Mouse (Mus musculus): ENCODE measurements around the gene Nup188.

The Nup188 gene

GRCm38 (mm10) chr2:30286192-30287026 lies at the start of gene Nup188, which contains the start of gene Dolk:
Gene Nup188 (plus strand): TSS chr2:30286397.
Gene Dolk (minus strand): TSS chr2:30286334.
- peak; percentile 95 to 99 for DNase-seq

GRCm38 (mm10) chr2:30236426-30237198 lies 49.6 kb upstream of the Nup188 start:
- no peak for DNase-seq

- DNase-seq, result peak; percentile 100
Measured at GRCm38 (mm10) chr2:30237199-30237880, 48.9 kb upstream of the Nup188 start, which contains the start of gene Lrrc8a. Gene Lrrc8a (plus strand): TSS chr2:30237715.

- DNase-seq, result peak; percentile 76 to 88
Measured at GRCm38 (mm10) chr2:30237881-30238280, 48.3 kb upstream of the Nup188 start.

- no peak for DNase-seq
Measured at GRCm38 (mm10) chr2:30238906-30239465, 47.2 kb upstream of the Nup188 start.

GRCm38 (mm10) chr2:30239777-30240176 lies 46.4 kb upstream of the Nup188 start:
- peak; percentile 78 to 83 for DNase-seq

GRCm38 (mm10) chr2:30240267-30240666 lies 45.9 kb upstream of the Nup188 start, which contains the start of gene Gm28035:
Gene Gm28035 (plus strand): TSS chr2:30240567.
- DNase-seq, result no peak

- peak; percentile 79 to 94 for DNase-seq
Measured at GRCm38 (mm10) chr2:30242509-30242908, 43.7 kb upstream of the Nup188 start.

- DNase-seq, result no peak
Measured at GRCm38 (mm10) chr2:30243391-30243790, 42.8 kb upstream of the Nup188 start.

GRCm38 (mm10) chr2:30244595-30245178 lies 41.5 kb upstream of the Nup188 start:
- DNase-seq, result peak in 1 of 2 experiments; percentile 29

GRCm38 (mm10) chr2:30247036-30247435 lies 39.2 kb upstream of the Nup188 start:
- DNase-seq, result no peak

- DNase-seq, result no peak
Measured at GRCm38 (mm10) chr2:30247681-30248080, 38.5 kb upstream of the Nup188 start.

- no peak for DNase-seq
Measured at GRCm38 (mm10) chr2:30249182-30249581, 37.0 kb upstream of the Nup188 start.

GRCm38 (mm10) chr2:30250166-30251128 lies 35.8 kb upstream of the Nup188 start:
- DNase-seq, result no peak

GRCm38 (mm10) chr2:30251417-30252104 lies 34.6 kb upstream of the Nup188 start:
- DNase-seq, result peak; percentile 56 to 58

- no peak for DNase-seq
Measured at GRCm38 (mm10) chr2:30252521-30252920, 33.7 kb upstream of the Nup188 start.

- DNase-seq, result no peak
Measured at GRCm38 (mm10) chr2:30253809-30254208, 32.4 kb upstream of the Nup188 start.

GRCm38 (mm10) chr2:30255631-30256395 lies 30.4 kb upstream of the Nup188 start:
- no peak for DNase-seq

GRCm38 (mm10) chr2:30256616-30257350 lies 29.4 kb upstream of the Nup188 start:
- DNase-seq, result no peak
